Mouse (Mus musculus) limb, embryonic 11.5 days (tissue): ENCODE data around the gene Zranb3. TPM values are rescaled to one million over a fixed set of nuclear protein-coding genes. Genes with fewer than 3 reads are reported as not detected.
A peak's percentile ranks its signal among the peaks of the same experiment; 100 is the strongest.
"Not testable (repeated sequence)": the region's sequence is repeated elsewhere in the genome, so short reads cannot be mapped to it uniquely, and the experiment has no call there.

Experiments used
- ATAC-seq: fragments of 200-750 bp; cut with Nextera tagmentation; 2 replicates; pipeline ENCODE4 v1.8.0; 2017; ENCODE audit warnings: low read depth; ENCODE audit not compliant: insufficient number of reproducible peaks, low FRiP score, low TSS enrichment
- DNase-seq: peaks from one replicate; pipeline ENCODE4 v3.0.0-alpha.2; 2015; ENCODE audit warnings: low spot score
- H3K27ac ChIP-seq: fragments of 300-500 bp; sonication (generic); replicated peaks from 2 replicates; pipeline ENCODE4 v1.5.1; 2014; ENCODE audit warnings: low read depth, mild to moderate bottlenecking, low read length
- H3K27me3 ChIP-seq: fragments of 300-500 bp; sonication (generic); 2 replicates; pipeline ENCODE4 v1.6.1; 2014; ENCODE audit warnings: mild to moderate bottlenecking, low read length, mixed read lengths; ENCODE audit not compliant: control insufficient read depth, insufficient read depth
- H3K36me3 ChIP-seq: fragments of 300-500 bp; sonication (generic); 2 replicates; pipeline ENCODE4 v1.6.1; 2014; ENCODE audit warnings: mild to moderate bottlenecking, low read length, moderate library complexity, mixed read lengths; ENCODE audit not compliant: control insufficient read depth, insufficient read depth
- H3K4me1 ChIP-seq: fragments of 300-500 bp; sonication (generic); 2 replicates; pipeline ENCODE4 v1.6.1; 2014; ENCODE audit warnings: low read length, mixed read lengths; ENCODE audit not compliant: control insufficient read depth, insufficient read depth
- H3K4me2 ChIP-seq: fragments of 300-500 bp; sonication (generic); 2 replicates; pipeline ENCODE4 v1.6.1; 2014; ENCODE audit warnings: low read depth, mild to moderate bottlenecking, moderate library complexity; ENCODE audit not compliant: severe bottlenecking
- H3K4me3 ChIP-seq: fragments of 300-500 bp; sonication (generic); 2 replicates; pipeline ENCODE4 v1.5.1; 2014; ENCODE audit warnings: low read depth, low read length
- H3K9ac ChIP-seq: fragments of 300-500 bp; sonication (generic); 2 replicates; pipeline ENCODE4 v1.6.1; 2014; ENCODE audit warnings: mild to moderate bottlenecking, low read length
- H3K9me3 ChIP-seq: fragments of 300-500 bp; sonication (generic); 2 replicates; pipeline ENCODE4 v1.6.1; 2016; ENCODE audit warnings: low read length; ENCODE audit not compliant: control insufficient read depth
- WGBS: fragments of 180-500 bp; shearing (Covaris S2); extraction: QIAGEN DNeasy Blood & Tissue Kit; methylation state at CpG from one replicate; pipeline ENCODE4 v1.1.7; 2014; 5-methylcytosine and 5-hydroxymethylcytosine counted together
- polyA plus RNA-seq: library from polyadenylated mRNA; unstranded; fragments of >200 nt; fragmentation: Nextera tagmentation; extraction: Ambion mirVana; gene quantifications from 2 replicates; pipeline ENCODE4 v1.2.1, GENCODE M21; 2014

Zranb3 gene
- polyA plus RNA-seq = 15.8 and 17.4 TPM in 2 replicates

GRCm38 (mm10) chr1:128102641-128103461, at the start of gene Zranb3, which contains the start of gene R3hdm1:
TSS of gene Zranb3 (minus strand) at chr1:128103047.
TSS of gene R3hdm1 (plus strand) at chr1:128103301.
- Histone ChIP-seq H3K36me3 (no peaks in the 10 kb centered on the region), H3K27me3 (no peaks in the 10 kb centered on the region), H3K27ac (peak within 1 kb of the TSS; percentile 75), H3K4me2 (peak within 1 kb of the TSS; percentile 62), H3K9me3 (no peaks in the 10 kb centered on the region), H3K4me1 (0 out of 2 replicates have a peak, but pooled peaks cover 3% of the 10 kb centered on the region), H3K4me3 (peak within 1 kb of the TSS; percentile 87), H3K9ac (peak within 1 kb of the TSS; percentile 74)
- DNase-seq (peak; percentile 96), ATAC-seq (peak; percentile 96)
- under 1% methylated on average over 43 of the region's 43 CpGs for WGBS

GRCm38 (mm10) chr1:128141737-128142136, 38.9 kb upstream of the Zranb3 start:
- H3K27ac ChIP-seq = no peak overlapping the region

GRCm38 (mm10) chr1:128141039-128141438, 38.2 kb upstream of the Zranb3 start:
- Histone ChIP-seq H3K9me3 (no peaks in the 10 kb centered on the region), H3K4me3 (no peak overlapping the region), H3K27me3 (no peaks in the 10 kb centered on the region), H3K36me3 (no peaks in the 10 kb centered on the region), H3K27ac (no peak overlapping the region), H3K4me1 (no peaks in the 10 kb centered on the region), H3K9ac (no peak overlapping the region), H3K4me2 (no peak overlapping the region)
- DNase-seq (no peak), ATAC-seq (no peak)

More at GRCm38 (mm10) chr1:128141737-128142136, 38.9 kb upstream of the Zranb3 start:
- H3K4me1 ChIP-seq = no peaks in the 10 kb centered on the region
- ATAC-seq (no peak), DNase-seq (no peak)
- no peak overlapping the region for H3K4me3 ChIP-seq
- no peaks in the 10 kb centered on the region for H3K9me3 ChIP-seq
- H3K4me2 ChIP-seq = no peak overlapping the region
- no peaks in the 10 kb centered on the region for H3K27me3 ChIP-seq
- H3K36me3 ChIP-seq = no peaks in the 10 kb centered on the region
- no peak overlapping the region for H3K9ac ChIP-seq

- not testable (repeated sequence) for H3K4me1 ChIP-seq, H3K4me2 ChIP-seq, H3K9me3 ChIP-seq, H3K4me3 ChIP-seq, ATAC-seq, DNase-seq, H3K9ac ChIP-seq, H3K36me3 ChIP-seq, H3K27me3 ChIP-seq, H3K27ac ChIP-seq
Observed at GRCm38 (mm10) chr1:128136222-128136621, 33.4 kb upstream of the Zranb3 start.

GRCm38 (mm10) chr1:128120913-128121627, 18.2 kb upstream of the Zranb3 start:
- H3K4me2 ChIP-seq = no peak overlapping the region
- no peak overlapping the region for H3K4me3 ChIP-seq
- ATAC-seq = no peak
- no peaks in the 10 kb centered on the region for H3K36me3 ChIP-seq
- no peak overlapping the region for H3K9ac ChIP-seq
- no peaks in the 10 kb centered on the region for H3K4me1 ChIP-seq
- no peak for DNase-seq
- H3K9me3 ChIP-seq = no peaks in the 10 kb centered on the region
- H3K27me3 ChIP-seq = no peaks in the 10 kb centered on the region
- no peak overlapping the region for H3K27ac ChIP-seq
- 95% methylated on average over 4 of the region's 4 CpGs for WGBS

GRCm38 (mm10) chr1:128103520-128104088, 757 bp upstream of the Zranb3 start:
- Histone ChIP-seq H3K9ac (peak overlapping the region; percentile 74), H3K27ac (peak overlapping the region; percentile 75), H3K36me3 (no peaks in the 10 kb centered on the region), H3K4me1 (0 out of 2 replicates have a peak, but pooled peaks cover 3% of the 10 kb centered on the region), H3K9me3 (no peaks in the 10 kb centered on the region), H3K27me3 (no peaks in the 10 kb centered on the region), H3K4me2 (peak overlapping the region; percentile 62), H3K4me3 (peak overlapping the region; percentile 87)
- ATAC-seq = peak; percentile 56
- DNase-seq = peak; percentile 66
- WGBS = under 1% methylated on average over 46 of the region's 47 CpGs

GRCm38 (mm10) chr1:128102251-128102640, 601 bp downstream of the Zranb3 start:
- no peaks in the 10 kb centered on the region for H3K27me3 ChIP-seq
- 0 out of 2 replicates have a peak, but pooled peaks cover 3% of the 10 kb centered on the region for H3K4me1 ChIP-seq
- ATAC-seq (peak; percentile 69), DNase-seq (peak; percentile 72)
- peak overlapping the region; percentile 52 for H3K9ac ChIP-seq
- no peaks in the 10 kb centered on the region for H3K9me3 ChIP-seq
- WGBS = 0% methylated on average over 15 of the region's 15 CpGs
- H3K4me2 ChIP-seq = peak overlapping the region; percentile 48
- H3K4me3 ChIP-seq = peak overlapping the region; percentile 87
- no peak overlapping the region for H3K27ac ChIP-seq
- no peaks in the 10 kb centered on the region for H3K36me3 ChIP-seq

GRCm38 (mm10) chr1:128098309-128098708, 4.5 kb downstream of the Zranb3 start:
- H3K4me2 ChIP-seq = no peak overlapping the region
- no peak for ATAC-seq
- H3K4me3 ChIP-seq = no peak overlapping the region
- no peak overlapping the region for H3K27ac ChIP-seq
- H3K9me3 ChIP-seq = no peaks in the 10 kb centered on the region
- WGBS = 87% methylated on average over 1 of the region's 1 CpGs
- no peaks in the 10 kb centered on the region for H3K36me3 ChIP-seq
- no peak for DNase-seq
- H3K27me3 ChIP-seq = no peaks in the 10 kb centered on the region
- H3K9ac ChIP-seq = no peak overlapping the region
- H3K4me1 ChIP-seq = no peaks in the 10 kb centered on the region
